Mouse (Mus musculus): ENCODE measurements around the gene Aasdh.

DNA sequence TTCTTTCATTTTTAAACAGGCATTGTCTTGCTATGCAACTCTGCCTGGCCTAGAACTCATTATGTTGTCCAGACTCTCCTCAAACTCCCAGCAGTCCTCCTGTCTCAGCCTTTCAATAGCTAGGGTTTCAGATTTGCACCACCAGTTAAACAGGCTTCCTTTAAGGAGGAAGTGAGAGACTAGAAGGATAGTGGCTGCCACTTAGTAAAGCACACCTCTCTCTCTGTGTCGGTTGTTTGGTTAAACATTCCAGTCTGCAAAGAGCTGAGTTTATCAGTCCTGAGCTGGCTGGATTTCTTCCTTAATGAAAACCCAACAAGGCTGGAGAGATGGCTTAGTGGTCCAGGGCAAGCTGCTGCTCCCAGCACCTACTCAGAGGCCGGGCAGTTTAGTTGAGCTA, 12.7 kb downstream of the Aasdh start:
- TF ChIP-seq GATA1 (IDR thresholded peaks at IDR 0.05; ENCODE audit: borderline replicate concordance, low read length) (no peak), FLI1 (IDR thresholded peaks at IDR 0.05; ENCODE audit: low read length) (no peak)

Measured in megakaryocyte, embryonic 14.5 days (primary cell).